Mouse (Mus musculus): ENCODE results near the gene Chmp2b.

Gene Chmp2b

DNA sequence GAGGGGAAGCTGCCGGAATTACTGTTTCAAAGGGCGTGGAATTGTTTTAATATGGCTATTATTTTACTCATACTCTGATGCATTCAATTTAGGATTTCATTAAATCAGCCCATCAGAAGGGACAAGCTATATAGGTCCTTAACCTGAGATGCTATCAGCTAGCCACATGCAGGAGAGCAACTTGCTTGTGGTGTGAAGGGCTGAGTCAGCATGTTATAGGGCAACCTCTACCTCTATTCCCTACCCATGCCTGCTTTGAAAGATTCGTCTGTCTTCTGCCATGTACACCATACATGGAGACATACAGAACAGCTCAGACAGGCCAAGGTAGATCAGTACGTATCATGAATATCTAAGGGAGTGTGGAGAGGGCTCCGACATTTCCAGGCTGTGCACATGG is 35.8 kb downstream of the Chmp2b start:
- DNase-seq (ENCODE audit: low read depth, low spot score) = no peak

- DNase-seq (ENCODE audit: low read depth, low spot score) = no peak
These were observed 36.5 kb downstream of the Chmp2b start for GRCm38 (mm10) chr16:65526004-65526403.

DNA sequence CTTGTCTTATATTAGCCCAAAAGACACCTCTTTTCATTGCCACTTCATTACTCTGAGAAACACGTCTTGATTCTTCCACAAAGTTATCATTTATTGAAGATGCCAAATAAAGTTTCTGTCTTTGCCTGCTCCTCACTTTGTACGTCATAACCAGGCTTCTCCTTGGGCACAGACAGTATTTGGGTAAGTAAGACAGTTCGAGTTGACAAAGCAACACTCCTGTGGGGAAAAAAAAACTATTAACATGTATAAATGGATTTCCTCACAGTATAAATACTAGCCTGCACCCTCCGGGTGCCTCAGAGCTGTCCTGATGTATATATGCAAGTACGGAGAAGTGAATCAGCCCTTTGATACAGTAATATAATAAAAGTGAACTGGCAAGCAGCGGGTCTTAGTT is 42.3 kb downstream of the Chmp2b start, which contains the start of gene Pou1f1:
Gene Pou1f1 (plus strand): TSS at position 301 of the 400 bp plus-strand sequence.
- DNase-seq (ENCODE audit: low read depth, low spot score) = no peak

GRCm38 (mm10) chr16:65514223-65514622 is 48.3 kb downstream of the Chmp2b start:
- DNase-seq (ENCODE audit: low read depth, low spot score) = no peak

DNA sequence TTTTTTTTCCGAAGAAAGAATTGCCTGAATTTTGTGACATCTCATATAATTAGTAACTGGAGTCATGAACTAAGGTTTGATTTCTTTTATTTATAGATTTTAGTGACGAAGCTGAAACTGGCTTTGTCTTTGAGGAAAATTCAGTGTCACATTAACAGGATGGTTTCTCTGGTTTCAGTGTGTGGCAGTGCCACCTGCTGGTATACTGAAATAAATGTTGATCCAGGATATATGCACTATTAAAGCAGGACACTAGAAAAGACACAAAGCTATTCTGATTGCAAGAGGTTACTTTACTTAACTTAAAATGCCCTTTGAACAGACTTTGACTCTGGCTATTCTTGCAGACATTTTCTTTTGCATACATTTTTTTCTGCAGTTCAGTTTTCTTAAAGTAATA is 65.5 kb downstream of the Chmp2b start:
- DNase-seq (ENCODE audit: low read depth, low spot score) = peak; percentile 25

DNA sequence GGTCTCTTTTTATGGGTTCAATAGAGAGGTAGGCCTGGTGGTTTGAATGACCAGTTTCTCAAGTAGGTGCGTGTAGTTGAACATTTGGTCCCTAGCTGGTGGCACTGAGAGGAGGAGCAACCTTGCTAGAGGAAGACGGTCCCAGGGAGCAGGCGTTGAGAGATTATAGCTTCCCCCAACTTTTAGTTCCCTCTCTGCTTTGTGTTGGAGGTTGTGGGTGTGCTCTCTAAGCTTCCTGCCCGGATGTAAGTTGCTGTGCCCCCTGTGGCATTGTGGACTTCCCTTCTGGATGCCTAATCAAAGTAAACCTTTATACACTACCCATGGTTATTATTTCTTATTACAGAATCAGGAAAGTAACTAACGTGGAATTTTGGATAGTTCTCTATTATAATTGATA is 66.5 kb downstream of the Chmp2b start:
- no peak for DNase-seq (ENCODE audit: low read depth, low spot score)
